Mouse (Mus musculus) midbrain, postnatal 0 days (tissue): ENCODE results near the gene Plbd2. TPM values are rescaled to one million over a fixed set of nuclear protein-coding genes. Genes with fewer than 3 reads are reported as not detected.

ENCODE experiments used
- ATAC-seq: fragments of 200-750 bp; cut with Nextera tagmentation; 2 replicates; pipeline ENCODE4 v1.8.0; 2017; ENCODE audit warnings: moderate number of reproducible peaks, mild to moderate bottlenecking, moderate TSS enrichment, moderate library complexity; ENCODE audit not compliant: low FRiP score
- DNase-seq: peaks from one replicate; pipeline ENCODE4 v3.0.0-alpha.2; 2015; ENCODE audit warnings: low spot score
- H3K27ac ChIP-seq: fragments of 300-500 bp; sonication (generic); 2 replicates; pipeline ENCODE4 v1.5.1; 2014; ENCODE audit warnings: low read depth, mild to moderate bottlenecking, low read length, mixed read lengths
- H3K27me3 ChIP-seq: fragments of 300-500 bp; sonication (generic); 2 replicates; pipeline ENCODE4 v1.6.1; 2014; ENCODE audit warnings: low read length, control low read depth, mixed read lengths; ENCODE audit not compliant: insufficient read depth
- H3K36me3 ChIP-seq: fragments of 300-500 bp; sonication (generic); 2 replicates; pipeline ENCODE4 v1.6.1; 2014; ENCODE audit warnings: low read length, control low read depth, mixed read lengths; ENCODE audit not compliant: insufficient read depth
- H3K4me1 ChIP-seq: fragments of 300-500 bp; sonication (generic); 2 replicates; pipeline ENCODE4 v1.6.1; 2014; ENCODE audit warnings: mild to moderate bottlenecking, control low read depth, antibody characterized with exemption, low read length, mixed read lengths; ENCODE audit not compliant: insufficient read depth
- H3K4me2 ChIP-seq: fragments of 300-500 bp; sonication (generic); 2 replicates; pipeline ENCODE4 v1.6.1; 2014; ENCODE audit warnings: low read depth, mild to moderate bottlenecking, low read length, mixed read lengths; ENCODE audit not compliant: poor library complexity, severe bottlenecking
- H3K4me3 ChIP-seq: fragments of 300-500 bp; sonication (generic); 2 replicates; pipeline ENCODE4 v1.5.1; 2014; ENCODE audit warnings: low read depth, mild to moderate bottlenecking, low read length, moderate library complexity
- H3K9ac ChIP-seq: fragments of 300-500 bp; sonication (generic); replicated peaks from 2 replicates; pipeline ENCODE4 v1.6.1; 2014; ENCODE audit warnings: mild to moderate bottlenecking, low read length, moderate library complexity, mixed read lengths; ENCODE audit not compliant: poor library complexity, severe bottlenecking
- H3K9me3 ChIP-seq: fragments of 300-500 bp; sonication (generic); 2 replicates; pipeline ENCODE4 v1.6.1; 2016; ENCODE audit warnings: low read length, control low read depth
- CTCF ChIP-seq: IDR thresholded peaks from 2 replicates; pipeline ENCODE4 v1.5.1; 2016; ENCODE audit warnings: antibody characterized with exemption, mild to moderate bottlenecking
- WGBS: fragments of 180-500 bp; shearing (Covaris S2); extraction: QIAGEN DNeasy Blood & Tissue Kit; methylation state at CpG from one replicate; pipeline ENCODE4 v1.1.7; 2014; 5-methylcytosine and 5-hydroxymethylcytosine counted together
- polyA plus RNA-seq: library from polyadenylated mRNA; unstranded; fragments of >200 nt; fragmentation: Nextera tagmentation; extraction: Ambion mirVana; gene quantifications from 2 replicates; pipeline ENCODE4 v1.2.1, GENCODE M21; 2015
- total RNA-seq: library from RNA; depleted of rRNA; stranded (reverse); fragments of >200 nt; gene quantifications from 2 replicates; pipeline ENCODE4 v1.2.3, GENCODE M21; 2014

Plbd2 gene
- total and polyA plus RNA-seq, 2 experiments from 2014 or later, result 26.7 to 49.9 TPM

- 89% methylated on average over 5 of the region's 5 CpGs for WGBS
- ATAC-seq, result no peak
- Histone ChIP-seq H3K4me1 (no peaks in the 10 kb centered on the region), H3K27ac (no peak overlapping the region), H3K4me3 (no peak overlapping the region), H3K4me2 (no peak overlapping the region), H3K9ac (no peak overlapping the region), H3K27me3 (no peaks in the 10 kb centered on the region), H3K9me3 (no peaks in the 10 kb centered on the region), H3K36me3 (no peaks in the 10 kb centered on the region)
- no peak for TF ChIP-seq CTCF
- no peak for DNase-seq
Measured at GRCm38 (mm10) chr5:120477993-120478392, 25.4 kb downstream of the Plbd2 start.

- no peak for TF ChIP-seq CTCF
- no peak within 1 kb of the TSS for H3K27ac ChIP-seq
- no peaks in the 10 kb centered on the region for H3K4me1 ChIP-seq
- no peak within 1 kb of the TSS for H3K4me2 ChIP-seq
- ATAC-seq (no peak), DNase-seq (no peak)
- H3K9me3 ChIP-seq, result no peaks in the 10 kb centered on the region
- no peak within 1 kb of the TSS for H3K4me3 ChIP-seq
- WGBS, result 14% methylated on average over 13 of the region's 13 CpGs
- H3K36me3 ChIP-seq, result no peaks in the 10 kb centered on the region
- H3K9ac ChIP-seq, result no peak within 1 kb of the TSS
- no peaks in the 10 kb centered on the region for H3K27me3 ChIP-seq
Measured at GRCm38 (mm10) chr5:120476296-120476695, 27.1 kb downstream of the Plbd2 start, which contains the start of gene Sds. Gene Sds, plus strand, starts transcription at chr5:120476526.

- Histone ChIP-seq H3K4me2 (no peak overlapping the region), H3K9ac (no peak overlapping the region), H3K27ac (no peak overlapping the region), H3K27me3 (no peaks in the 10 kb centered on the region), H3K9me3 (no peaks in the 10 kb centered on the region), H3K4me1 (no peaks in the 10 kb centered on the region), H3K4me3 (no peak overlapping the region), H3K36me3 (no peaks in the 10 kb centered on the region)
- no peak for ATAC-seq
- 50% methylated on average over 8 of the region's 8 CpGs for WGBS
- no peak for TF ChIP-seq CTCF
- DNase-seq, result no peak
Measured at GRCm38 (mm10) chr5:120475861-120476260, 27.6 kb downstream of the Plbd2 start.

GRCm38 (mm10) chr5:120473361-120473760 is 30.1 kb downstream of the Plbd2 start:
- WGBS, result 98% methylated on average over 2 of the region's 2 CpGs
- no peak overlapping the region for H3K9ac ChIP-seq
- DNase-seq (no peak), ATAC-seq (no peak)
- H3K27ac ChIP-seq, result no peak overlapping the region
- H3K4me3 ChIP-seq, result no peak overlapping the region
- no peaks in the 10 kb centered on the region for H3K4me1 ChIP-seq
- no peaks in the 10 kb centered on the region for H3K36me3 ChIP-seq
- no peaks in the 10 kb centered on the region for H3K9me3 ChIP-seq
- H3K27me3 ChIP-seq, result no peaks in the 10 kb centered on the region
- no peak for TF ChIP-seq CTCF
- no peak overlapping the region for H3K4me2 ChIP-seq

DNA sequence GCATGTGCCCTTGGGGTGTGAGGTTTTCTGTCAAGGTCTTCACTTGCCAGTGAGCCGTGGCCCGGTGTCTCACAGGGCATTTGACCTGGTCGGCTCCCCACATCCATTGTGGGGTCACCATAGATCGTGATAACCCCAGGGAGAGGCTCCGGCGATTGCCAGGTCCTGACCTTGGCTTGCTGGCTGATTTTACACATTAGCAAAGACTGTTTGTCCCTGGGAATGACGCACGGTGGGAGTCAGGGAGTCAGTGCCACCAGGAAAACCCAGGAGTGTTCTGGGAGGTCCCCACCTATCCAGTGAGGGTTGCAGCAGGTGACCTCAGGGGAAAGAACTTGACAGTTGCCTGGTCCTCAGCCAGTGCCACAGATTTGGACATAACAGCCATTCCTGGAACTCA is 30.7 kb downstream of the Plbd2 start, which contains the start of gene Sdsl:
Gene Sdsl, minus strand, starts transcription at position 41 of the 400 bp plus-strand sequence.
- Histone ChIP-seq H3K27me3 (no peaks in the 10 kb centered on the region), H3K9me3 (no peaks in the 10 kb centered on the region), H3K4me3 (no peak within 1 kb of the TSS), H3K36me3 (no peaks in the 10 kb centered on the region), H3K9ac (no peak within 1 kb of the TSS), H3K4me1 (no peaks in the 10 kb centered on the region), H3K4me2 (no peak within 1 kb of the TSS), H3K27ac (no peak within 1 kb of the TSS)
- no peak for TF ChIP-seq CTCF
- DNase-seq (no peak), ATAC-seq (no peak)
- WGBS, result 86% methylated on average over 8 of the region's 8 CpGs

DNA sequence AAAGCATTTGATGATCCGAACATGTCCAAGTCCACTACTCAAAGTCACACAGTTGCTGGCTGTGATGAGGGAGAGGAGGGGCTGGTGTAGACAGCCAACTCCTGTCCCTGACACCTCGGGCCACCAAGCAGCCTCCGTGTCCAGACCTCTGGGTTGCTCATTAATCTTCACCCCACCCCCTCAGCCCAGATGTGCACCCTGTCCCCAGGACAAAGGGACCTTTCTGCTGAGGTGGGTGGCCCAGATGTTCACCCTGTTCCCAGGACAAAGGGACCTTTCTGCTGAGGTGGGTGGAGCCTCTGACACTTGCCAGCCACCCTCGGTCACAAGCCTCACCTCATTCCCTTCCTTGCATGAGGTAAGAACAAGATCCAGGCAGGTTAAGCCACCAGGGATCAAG is 31.9 kb downstream of the Plbd2 start:
- no peaks in the 10 kb centered on the region for H3K4me1 ChIP-seq

More for the DNA sequence above, 31.9 kb downstream of the Plbd2 start:
- no peak overlapping the region for H3K27ac ChIP-seq
- H3K4me2 ChIP-seq, result no peak overlapping the region
- no peak for ATAC-seq
- TF ChIP-seq CTCF, result no peak
- WGBS, result 67% methylated on average over 4 of the region's 4 CpGs
- no peak overlapping the region for H3K4me3 ChIP-seq
- DNase-seq, result no peak
- H3K36me3 ChIP-seq, result no peaks in the 10 kb centered on the region
- H3K9ac ChIP-seq, result no peak overlapping the region
- H3K27me3 ChIP-seq, result no peaks in the 10 kb centered on the region
- no peaks in the 10 kb centered on the region for H3K9me3 ChIP-seq
